Mouse (Mus musculus) thymus, adult 2 months (tissue): ENCODE data around the gene Smyd5.

Experiments
- CTCF ChIP-seq: fragments of 200-500 bp; IDR thresholded peaks from 2 replicates; pipeline ENCODE4 v1.5.1; 2012; ENCODE audit warnings: mild to moderate bottlenecking, control low read depth, low read length, moderate library complexity, borderline replicate concordance; ENCODE audit not compliant: control insufficient read depth, poor library complexity, insufficient read depth; ENCODE audit errors: extremely low read depth
- POLR2A ChIP-seq: fragments of 200-500 bp; IDR thresholded peaks from 2 replicates; pipeline ENCODE4 v1.6.1; 2012; ENCODE audit warnings: mild to moderate bottlenecking, low read length, control low read depth, moderate library complexity; ENCODE audit not compliant: control insufficient read depth, poor library complexity, insufficient read depth; ENCODE audit errors: extremely low read depth

- TF ChIP-seq POLR2A (no peak), CTCF (no peak)
Measured at GRCm38 (mm10) chr6:85391803-85392202, 40.0 kb upstream of the Smyd5 start.
